Mouse (Mus musculus): ENCODE results near the gene Tmtc2.

Tmtc2 gene

GRCm38 (mm10) chr10:105544004-105545003 is 29.9 kb downstream of the Tmtc2 start:
- DNase-seq (ENCODE audit: low spot score), result no peak

- DNase-seq (ENCODE audit: low spot score), result no peak
Measured at GRCm38 (mm10) chr10:105542081-105542480, 32.2 kb downstream of the Tmtc2 start.

- no peak for DNase-seq (ENCODE audit: low spot score)
Measured at GRCm38 (mm10) chr10:105539697-105540096, 34.6 kb downstream of the Tmtc2 start.

GRCm38 (mm10) chr10:105536910-105537309 is 37.3 kb downstream of the Tmtc2 start:
- no peak for DNase-seq (ENCODE audit: low spot score)

GRCm38 (mm10) chr10:105535848-105536247 is 38.4 kb downstream of the Tmtc2 start:
- DNase-seq (ENCODE audit: low spot score), result no peak

GRCm38 (mm10) chr10:105532747-105533146 is 41.5 kb downstream of the Tmtc2 start:
- DNase-seq (ENCODE audit: low spot score), result no peak

GRCm38 (mm10) chr10:105532019-105532525 is 42.2 kb downstream of the Tmtc2 start:
- no peak for DNase-seq (ENCODE audit: low spot score)

- no peak for DNase-seq (ENCODE audit: low spot score)
Measured at GRCm38 (mm10) chr10:105531080-105531894, 43.0 kb downstream of the Tmtc2 start.

GRCm38 (mm10) chr10:105523405-105524088 is 50.7 kb downstream of the Tmtc2 start:
- DNase-seq (ENCODE audit: low spot score), result no peak

- DNase-seq (ENCODE audit: low spot score), result no peak
Measured at GRCm38 (mm10) chr10:105522431-105522830, 51.8 kb downstream of the Tmtc2 start.

GRCm38 (mm10) chr10:105519154-105519806 is 55.0 kb downstream of the Tmtc2 start:
- DNase-seq (ENCODE audit: low spot score), result no peak

GRCm38 (mm10) chr10:105518144-105518543 is 56.1 kb downstream of the Tmtc2 start:
- no peak for DNase-seq (ENCODE audit: low spot score)

- DNase-seq (ENCODE audit: low spot score), result no peak
Measured at GRCm38 (mm10) chr10:105513777-105514322, 60.4 kb downstream of the Tmtc2 start.

GRCm38 (mm10) chr10:105509896-105510272 is 64.4 kb downstream of the Tmtc2 start:
- DNase-seq (ENCODE audit: low spot score), result no peak

GRCm38 (mm10) chr10:105509146-105509895 is 64.9 kb downstream of the Tmtc2 start:
- DNase-seq (ENCODE audit: low spot score), result no peak

- no peak for DNase-seq (ENCODE audit: low spot score)
Measured at GRCm38 (mm10) chr10:105507982-105508786, 66.1 kb downstream of the Tmtc2 start.

- DNase-seq (ENCODE audit: low spot score), result no peak
Measured at GRCm38 (mm10) chr10:105506046-105506445, 68.2 kb downstream of the Tmtc2 start.

- DNase-seq (ENCODE audit: low spot score), result no peak
Measured at GRCm38 (mm10) chr10:105504472-105504871, 69.8 kb downstream of the Tmtc2 start.

GRCm38 (mm10) chr10:105501736-105502135 is 72.5 kb downstream of the Tmtc2 start:
- no peak for DNase-seq (ENCODE audit: low spot score)
